Mouse (Mus musculus) embryo, embryonic 10.5 days (tissue): ENCODE measurements around the gene Stbd1.

Experiments
- DNase-seq: peaks from one replicate; pipeline ENCODE4 v3.0.0-alpha.2; 2015; ENCODE audit warnings: low spot score

Gene Stbd1

GRCm38 (mm10) chr5:92602691-92603690 lies at the start of gene Stbd1:
Stbd1 (plus strand) TSS chr5:92603041.
- DNase-seq = peak; percentile 83

DNA sequence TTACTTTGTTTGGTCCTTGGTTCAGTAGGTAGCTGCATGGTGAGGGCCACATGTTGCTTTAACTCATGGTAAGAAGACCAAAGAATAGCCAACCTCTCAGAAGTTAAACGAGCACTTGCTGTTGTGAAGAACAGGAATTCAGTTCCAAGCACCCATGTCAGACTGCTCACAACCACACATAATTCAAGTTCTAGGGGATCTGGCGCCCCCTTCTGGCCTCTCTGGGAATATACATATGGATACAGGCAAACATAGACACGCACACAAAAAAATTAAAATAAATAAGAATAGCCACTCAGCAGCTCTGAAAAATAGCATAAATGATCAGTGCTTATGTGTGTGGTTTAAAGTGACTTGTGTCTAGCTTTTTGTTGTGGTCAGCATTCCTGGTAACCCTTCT lies 48.9 kb upstream of the Stbd1 start:
- DNase-seq = no peak

DNA sequence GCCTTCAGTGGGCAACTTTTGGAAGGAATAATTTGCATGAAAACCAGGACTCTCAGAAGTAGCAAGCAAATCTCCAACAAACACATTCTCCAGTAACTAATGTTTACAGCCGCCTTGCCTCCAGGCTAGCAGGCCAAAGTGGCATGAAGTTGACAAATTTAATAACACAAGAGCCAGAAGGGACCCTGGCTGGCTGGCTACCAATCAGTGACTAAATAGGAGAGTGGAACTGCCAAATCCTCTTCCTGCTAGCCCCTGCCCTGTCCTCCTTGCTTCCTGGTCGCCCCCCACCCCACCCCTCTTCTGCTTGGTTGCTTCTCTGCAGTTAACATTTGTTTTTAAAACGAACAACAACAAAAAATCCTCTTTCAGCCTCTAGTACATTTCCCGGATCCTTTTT lies 48.4 kb upstream of the Stbd1 start:
- DNase-seq = no peak

- DNase-seq = no peak
Observed at GRCm38 (mm10) chr5:92554891-92555511, 47.8 kb upstream of the Stbd1 start, which contains the start of gene Fam47e. Fam47e (plus strand) TSS chr5:92555069.

DNA sequence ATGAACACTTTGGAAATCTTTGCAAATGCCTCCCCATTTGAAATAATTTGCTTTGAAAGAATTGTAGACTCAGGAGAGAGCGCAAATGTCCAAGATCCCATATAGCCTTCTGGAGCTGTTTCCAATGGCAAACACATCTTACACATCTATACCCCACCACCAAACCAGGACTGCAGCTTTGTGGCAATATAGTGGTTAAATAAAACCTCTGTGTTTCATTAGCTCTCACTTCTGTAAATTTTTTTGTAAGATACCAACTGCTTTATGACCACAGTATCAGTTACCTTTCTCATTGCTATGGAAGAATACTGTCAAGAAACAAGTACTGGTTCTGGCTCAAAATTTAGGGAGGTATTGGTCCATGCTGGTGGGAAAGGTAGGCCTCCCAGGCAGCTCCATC lies 46.9 kb upstream of the Stbd1 start:
- DNase-seq = no peak

DNA sequence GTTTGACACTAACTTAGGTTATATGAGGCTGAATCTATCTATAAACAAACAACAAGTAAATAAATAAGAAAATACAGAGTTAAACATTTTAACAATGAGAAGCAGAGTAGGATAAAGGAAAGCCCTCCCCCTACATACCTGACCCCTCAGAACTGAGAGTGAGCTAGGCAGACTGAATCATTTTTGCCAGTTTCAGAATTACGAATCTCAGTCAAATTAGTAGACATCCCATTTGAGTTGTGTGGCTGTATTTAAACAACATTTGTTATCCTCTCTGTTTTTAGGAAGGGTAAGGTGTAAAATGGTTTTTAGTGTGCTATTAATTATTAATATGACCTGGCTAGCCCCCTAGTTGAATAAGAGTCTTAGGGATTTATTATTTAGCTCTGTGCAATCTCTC lies 45.3 kb upstream of the Stbd1 start:
- DNase-seq = no peak

- no peak for DNase-seq
Observed at GRCm38 (mm10) chr5:92560201-92560600, 42.6 kb upstream of the Stbd1 start.

- no peak for DNase-seq
Observed at GRCm38 (mm10) chr5:92562002-92562401, 40.8 kb upstream of the Stbd1 start.

DNA sequence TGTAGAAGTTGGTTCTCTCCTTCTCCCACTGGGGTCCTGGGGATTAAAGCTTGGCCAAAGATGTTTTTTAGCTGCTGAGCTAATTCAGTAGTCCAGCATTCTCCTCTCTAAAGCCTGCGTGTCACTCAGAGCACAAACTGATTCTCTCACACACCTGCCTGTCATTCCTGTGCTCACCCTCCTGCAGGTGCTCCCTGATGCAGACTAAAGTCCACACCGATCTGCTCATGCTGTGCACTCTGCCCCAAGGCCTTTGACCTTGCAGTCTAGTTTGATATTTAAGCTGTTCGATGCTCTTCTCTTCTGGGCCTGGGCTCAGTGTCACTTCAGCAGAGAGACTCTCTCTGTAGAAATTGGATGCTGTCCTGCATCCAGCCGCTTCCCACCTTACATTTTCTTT lies 31.6 kb upstream of the Stbd1 start:
- DNase-seq = no peak

DNA sequence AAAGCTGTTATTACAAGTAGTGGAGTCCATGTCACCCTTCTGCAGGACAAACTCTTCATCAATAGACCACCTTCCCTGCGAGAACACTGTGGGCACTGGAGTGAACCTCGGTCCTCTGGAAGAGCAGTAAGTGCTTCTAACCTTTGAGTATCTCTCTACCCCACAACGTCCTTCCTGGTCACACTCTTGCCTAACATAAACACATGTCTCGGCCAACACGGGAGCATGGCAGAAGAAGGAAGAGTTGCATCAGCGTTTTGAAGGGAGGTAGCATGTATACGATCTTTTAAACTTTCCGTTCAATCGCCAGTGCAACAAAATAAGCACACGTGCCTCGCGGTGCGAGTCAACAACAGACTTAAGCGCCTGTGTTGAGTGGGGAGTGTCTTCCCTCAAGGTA lies 23.3 kb upstream of the Stbd1 start:
- DNase-seq = no peak

- peak; percentile 30 for DNase-seq
Observed at GRCm38 (mm10) chr5:92585932-92586331, 16.9 kb upstream of the Stbd1 start.

GRCm38 (mm10) chr5:92595026-92595425 lies 7.8 kb upstream of the Stbd1 start:
- no peak for DNase-seq

- no peak for DNase-seq
Observed at GRCm38 (mm10) chr5:92596865-92597264, 6.0 kb upstream of the Stbd1 start.

- no peak for DNase-seq
Observed at GRCm38 (mm10) chr5:92599030-92599429, 3.8 kb upstream of the Stbd1 start.

- no peak for DNase-seq
Observed at GRCm38 (mm10) chr5:92604452-92605247, 1.8 kb downstream of the Stbd1 start.

DNA sequence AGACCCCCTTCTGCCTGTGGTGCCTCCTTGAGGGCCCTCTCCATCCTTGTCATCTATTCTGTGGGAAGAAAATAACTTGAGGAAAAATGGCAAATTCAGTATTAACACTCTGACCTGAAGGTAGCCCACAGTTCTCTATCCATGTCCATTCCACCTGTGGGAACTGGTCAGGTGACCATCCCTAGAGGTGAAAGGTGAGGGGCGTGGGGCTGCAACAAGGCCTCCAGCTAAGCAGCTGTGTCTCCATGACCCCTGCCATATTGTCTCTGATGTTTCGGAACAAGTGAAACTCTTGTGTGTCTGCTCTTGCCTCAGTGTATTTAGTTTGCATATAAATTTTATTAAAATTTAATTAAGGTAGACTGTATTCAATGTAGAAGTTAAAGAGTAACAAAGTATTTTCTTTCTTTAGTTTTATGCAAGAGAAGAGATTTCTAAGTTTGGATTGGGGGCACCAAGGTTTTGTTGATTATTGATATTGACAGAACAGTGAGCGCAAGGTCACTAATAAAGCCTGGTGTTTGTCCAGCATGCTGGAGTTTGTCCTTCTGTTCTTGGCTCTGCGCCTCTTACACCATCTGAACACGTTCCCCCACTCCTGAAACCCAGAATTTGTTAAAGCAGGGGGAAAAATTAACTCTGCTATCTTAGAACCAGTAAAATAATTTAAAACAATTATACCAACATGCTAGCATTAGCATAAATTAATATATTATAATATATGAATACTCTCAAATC lies 4.8 kb downstream of the Stbd1 start:
- DNase-seq = no peak

GRCm38 (mm10) chr5:92612756-92613155 lies 9.9 kb downstream of the Stbd1 start:
- no peak for DNase-seq

DNA sequence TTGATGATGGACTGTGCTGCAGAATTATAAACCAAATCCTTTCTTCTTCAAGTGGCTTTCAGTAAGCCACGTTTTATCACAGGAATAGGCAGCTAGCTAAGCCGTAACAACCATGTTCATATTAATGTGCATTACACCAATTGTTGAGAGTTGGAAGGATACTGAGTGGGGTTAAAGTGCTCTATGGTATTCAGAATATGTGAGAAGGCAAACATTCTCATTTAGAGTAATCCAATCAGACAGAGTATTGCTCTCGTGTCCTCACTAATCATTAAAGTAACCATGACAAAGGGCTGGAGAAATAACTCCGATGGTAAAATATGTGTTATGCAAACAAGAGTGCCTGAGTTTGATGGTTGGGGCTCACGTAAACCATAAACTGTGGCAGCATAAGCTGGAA lies 19.0 kb downstream of the Stbd1 start:
- no peak for DNase-seq

DNA sequence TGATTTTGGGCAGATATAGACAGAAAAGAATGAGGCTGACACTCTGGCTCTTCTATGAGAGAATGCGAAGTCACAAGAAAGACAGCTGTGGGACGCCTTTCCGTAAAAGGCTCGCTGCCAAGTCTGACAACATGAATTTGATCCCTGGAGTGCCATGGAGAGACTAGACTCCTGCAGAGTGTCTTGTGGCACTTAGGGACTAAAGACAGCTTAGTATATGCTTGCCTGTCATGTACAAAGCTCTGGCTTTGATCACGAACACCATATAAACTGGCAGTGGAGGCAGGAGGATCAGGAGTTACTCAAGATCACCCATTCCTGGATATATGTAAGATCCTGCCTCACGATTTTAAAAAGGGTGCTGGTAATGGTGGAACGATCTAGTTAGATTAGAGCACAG lies 25.1 kb downstream of the Stbd1 start:
- peak; percentile 26 for DNase-seq

GRCm38 (mm10) chr5:92633526-92633925 lies 30.7 kb downstream of the Stbd1 start:
- peak; percentile 54 for DNase-seq

- no peak for DNase-seq
Observed at GRCm38 (mm10) chr5:92634916-92635315, 32.1 kb downstream of the Stbd1 start.

GRCm38 (mm10) chr5:92635891-92636290 lies 33.0 kb downstream of the Stbd1 start:
- no peak for DNase-seq
